Mouse (Mus musculus) embryonic fibroblast, embryonic 13.5 days (primary cell): ENCODE data around the gene Pid1.
"Not testable (repeated sequence)": the region's sequence is repeated elsewhere in the genome, so short reads cannot be mapped to it uniquely, and the experiment has no call there.

ENCODE experiments used
- CTCF ChIP-seq: IDR thresholded peaks from 2 replicates; pipeline ENCODE4 v1.5.1; 2011; ENCODE audit warnings: mild to moderate bottlenecking, control low read depth, low read length, moderate library complexity, borderline replicate concordance; ENCODE audit not compliant: insufficient read depth
- POLR2A ChIP-seq: IDR thresholded peaks from 2 replicates; pipeline ENCODE4 v1.6.1; 2011; ENCODE audit warnings: low read depth, mild to moderate bottlenecking, control low read depth, low read length, moderate library complexity

GRCm38 (mm10) chr1:84331861-84332260, 32.1 kb downstream of the Pid1 start:
- not testable (repeated sequence) for TF ChIP-seq CTCF, POLR2A
